Mouse (Mus musculus): ENCODE results near the gene Gsdma3. TPM values are rescaled to one million over a fixed set of nuclear protein-coding genes. Genes with fewer than 3 reads are reported as not detected.
A peak's percentile ranks its signal among the peaks of the same experiment; 100 is the strongest.

Gene Gsdma3
- polyA plus RNA-seq, 1 experiment from 2014 or later, result not detected

DNA sequence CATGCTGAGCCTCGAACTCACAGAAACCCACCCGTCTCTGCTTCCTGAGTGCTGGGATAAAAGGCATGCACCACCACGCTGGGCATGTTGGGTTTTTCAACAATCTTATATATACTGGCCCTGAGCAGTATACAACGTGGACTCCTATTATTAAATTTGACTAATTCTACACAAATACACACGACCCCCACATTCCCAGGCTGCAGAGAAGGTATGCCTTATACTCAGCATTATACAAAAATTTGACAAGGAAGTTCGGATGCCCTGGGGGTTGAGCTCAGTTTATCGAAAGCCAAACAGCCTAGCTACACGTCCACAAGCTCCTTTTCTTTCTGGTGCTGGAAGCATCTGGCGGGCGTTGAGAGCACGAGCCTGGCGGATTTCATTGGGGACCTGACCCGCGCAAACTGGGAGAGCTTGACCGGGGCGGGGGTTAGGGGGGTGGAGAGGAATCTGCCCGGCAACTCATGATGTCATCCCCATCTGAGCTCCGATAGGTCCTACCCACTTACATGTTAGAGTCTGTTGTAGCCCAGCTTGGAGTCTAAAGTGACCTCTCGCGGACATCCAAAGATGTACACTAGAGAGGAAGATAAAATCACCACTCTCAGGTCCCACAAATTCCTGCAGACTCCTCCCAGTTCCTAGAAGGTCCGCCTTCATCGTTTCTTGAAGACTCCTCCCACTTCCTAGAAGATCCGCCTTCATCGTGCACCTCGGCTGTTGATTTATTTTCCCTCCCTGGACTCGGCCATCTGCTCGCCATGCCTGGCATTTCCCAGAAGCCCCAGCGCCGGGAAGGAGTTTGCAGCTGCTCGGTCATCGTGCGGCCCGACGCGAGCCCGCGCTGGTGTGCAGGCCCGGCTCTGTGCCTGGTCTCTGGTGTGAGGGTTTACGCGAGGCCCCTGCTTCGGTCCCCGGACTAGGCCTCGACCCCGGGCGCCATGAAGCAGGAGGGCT lies 55.9 kb downstream of the Gsdma3 start, which contains the start of gene Psmd3:
Gene Psmd3, plus strand, starts transcription at position 769 of the 960 bp plus-strand sequence.
- peak; percentile 99 for DNase-seq (ENCODE audit: low spot score)
- H3K27me3 ChIP-seq (replicated peaks; ENCODE audit: control insufficient read depth, insufficient read depth, low read length), result no peaks in the 10 kb centered on the region
- H3K4me3 ChIP-seq (ENCODE audit: low read depth, low read length), result peak within 1 kb of the TSS; percentile 99
- no peaks in the 10 kb centered on the region for H3K9me3 ChIP-seq (ENCODE audit: control insufficient read depth, low read length)
- H3K27ac ChIP-seq (replicated peaks; ENCODE audit: low read depth, low read length), result peak within 1 kb of the TSS; percentile 78
- peak; percentile 97 for ATAC-seq (ENCODE audit: low read depth)
- H3K4me1 ChIP-seq (ENCODE audit: control insufficient read depth, insufficient read depth, low read length), result peaks cover 6% of the 10 kb centered on the region
- 4% methylated on average over 39 of the region's 45 CpGs for WGBS
- peak within 1 kb of the TSS; percentile 100 for H3K9ac ChIP-seq (ENCODE audit: low read depth, low read length)
- H3K4me2 ChIP-seq (ENCODE audit: low read depth, low read length), result peak within 1 kb of the TSS; percentile 87
- H3K36me3 ChIP-seq (ENCODE audit: control insufficient read depth, insufficient read depth, low read length), result peaks cover 22% of the 10 kb centered on the region

DNA sequence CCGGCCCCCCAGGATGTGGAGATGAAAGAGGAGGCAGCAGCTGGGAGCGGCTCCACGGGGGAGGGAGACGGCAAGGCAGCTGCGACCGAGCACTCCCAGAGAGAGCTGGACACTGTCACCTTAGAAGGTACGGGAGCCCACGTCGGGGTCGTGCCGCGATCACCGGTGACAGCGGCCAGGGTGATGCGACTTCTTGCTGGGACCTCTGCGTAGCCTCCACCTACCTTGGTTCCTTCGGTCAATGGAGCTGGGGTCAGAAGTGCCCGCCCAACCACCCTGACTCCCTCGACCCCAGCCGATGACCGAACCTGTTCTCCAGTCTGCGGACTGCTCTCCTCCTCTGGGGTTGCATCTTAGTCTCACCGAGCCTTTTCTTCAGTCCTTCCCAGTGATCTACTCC lies 56.7 kb downstream of the Gsdma3 start:
- H3K4me2 ChIP-seq (ENCODE audit: low read depth, low read length), result peak overlapping the region; percentile 87
- H3K27ac ChIP-seq (replicated peaks; ENCODE audit: low read depth, low read length), result peak overlapping the region; percentile 70
- no peaks in the 10 kb centered on the region for H3K9me3 ChIP-seq (ENCODE audit: control insufficient read depth, low read length)
- peak overlapping the region; percentile 99 for H3K4me3 ChIP-seq (ENCODE audit: low read depth, low read length)
- peaks cover 29% of the 10 kb centered on the region for H3K36me3 ChIP-seq (ENCODE audit: control insufficient read depth, insufficient read depth, low read length)
- no peaks in the 10 kb centered on the region for H3K27me3 ChIP-seq (replicated peaks; ENCODE audit: control insufficient read depth, insufficient read depth, low read length)
- H3K9ac ChIP-seq (ENCODE audit: low read depth, low read length), result peak overlapping the region; percentile 100
- H3K4me1 ChIP-seq (ENCODE audit: control insufficient read depth, insufficient read depth, low read length), result peaks cover 6% of the 10 kb centered on the region
- no peak for DNase-seq (ENCODE audit: low spot score)
- ATAC-seq (ENCODE audit: low read depth), result peak; percentile 5; the same call in 1 of the 2 replicates
- WGBS, result under 1% methylated on average over 11 of the region's 23 CpGs

DNA sequence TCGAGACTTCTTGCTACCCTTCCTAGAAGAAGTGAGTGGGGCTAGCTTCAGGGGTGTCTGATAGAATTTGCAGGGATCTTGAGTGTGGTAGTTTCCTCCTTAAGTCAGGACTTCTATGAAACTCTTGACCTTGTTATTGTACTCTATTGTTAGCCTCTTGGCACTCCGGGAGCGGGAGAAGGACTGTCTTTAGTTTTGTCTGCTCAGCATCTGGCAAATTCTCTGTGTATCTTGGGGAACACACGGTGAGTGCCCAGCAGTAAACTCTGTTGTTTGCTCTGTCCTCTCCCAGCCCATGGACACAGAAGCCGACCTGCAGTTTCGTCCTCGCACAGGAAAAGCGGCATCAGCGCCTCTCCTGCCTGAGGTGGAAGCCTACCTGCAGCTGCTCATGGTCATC lies 59.5 kb downstream of the Gsdma3 start:
- ATAC-seq (ENCODE audit: low read depth) (no peak), DNase-seq (ENCODE audit: low spot score) (no peak)
- H3K4me1 ChIP-seq (ENCODE audit: control insufficient read depth, insufficient read depth, low read length), result peaks cover 6% of the 10 kb centered on the region
- no peak overlapping the region for H3K9ac ChIP-seq (ENCODE audit: low read depth, low read length)
- H3K27me3 ChIP-seq (replicated peaks; ENCODE audit: control insufficient read depth, insufficient read depth, low read length), result no peaks in the 10 kb centered on the region
- H3K9me3 ChIP-seq (ENCODE audit: control insufficient read depth, low read length), result no peaks in the 10 kb centered on the region
- 91% methylated on average over 9 of the region's 9 CpGs for WGBS
- H3K4me3 ChIP-seq (ENCODE audit: low read depth, low read length), result no peak overlapping the region
- H3K4me2 ChIP-seq (ENCODE audit: low read depth, low read length), result no peak overlapping the region
- no peak overlapping the region for H3K27ac ChIP-seq (replicated peaks; ENCODE audit: low read depth, low read length)
- H3K36me3 ChIP-seq (ENCODE audit: control insufficient read depth, insufficient read depth, low read length), result peaks cover 50% of the 10 kb centered on the region

DNA sequence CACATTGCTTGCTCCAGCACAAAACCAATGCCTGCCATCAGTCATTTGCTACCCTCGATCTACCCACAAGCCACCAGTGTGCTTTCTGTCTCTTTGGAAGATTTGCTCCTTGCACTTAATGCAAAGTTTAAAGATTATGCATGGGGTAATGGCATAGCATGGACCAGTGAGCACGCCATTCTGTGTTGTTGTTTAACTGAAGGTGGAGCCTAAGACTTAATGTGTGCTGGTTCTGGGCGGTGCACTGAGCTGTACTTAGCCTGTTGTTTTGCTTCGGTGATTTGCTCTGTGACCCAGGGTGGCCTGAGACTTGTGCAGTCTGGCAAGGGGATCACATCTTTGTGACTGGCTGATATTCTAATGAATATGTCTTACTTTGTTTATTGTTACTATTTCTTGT lies 60.8 kb downstream of the Gsdma3 start:
- DNase-seq (ENCODE audit: low spot score) (no peak), ATAC-seq (ENCODE audit: low read depth) (no peak)
- Histone ChIP-seq H3K27ac (replicated peaks; ENCODE audit: low read depth, low read length) (no peak overlapping the region), H3K4me2 (ENCODE audit: low read depth, low read length) (no peak overlapping the region), H3K4me3 (ENCODE audit: low read depth, low read length) (no peak overlapping the region), H3K27me3 (replicated peaks; ENCODE audit: control insufficient read depth, insufficient read depth, low read length) (no peaks in the 10 kb centered on the region), H3K9ac (ENCODE audit: low read depth, low read length) (no peak overlapping the region), H3K9me3 (ENCODE audit: control insufficient read depth, low read length) (no peaks in the 10 kb centered on the region), H3K36me3 (ENCODE audit: control insufficient read depth, insufficient read depth, low read length) (peaks cover 63% of the 10 kb centered on the region), H3K4me1 (ENCODE audit: control insufficient read depth, insufficient read depth, low read length) (peaks cover 6% of the 10 kb centered on the region)
- WGBS, result 90% methylated on average over 4 of the region's 4 CpGs

Other genes starting within 250 kb of the Gsdma3 start
- gene Tcap, start 242.5 kb upstream of the Gsdma3 start, polyA plus RNA-seq (2014; fragmentation: Nextera tagmentation; extraction: Ambion mirVana), result 22.8 and 27.7 TPM in 2 replicates
- gene Pnmt, start 239.9 kb upstream of the Gsdma3 start, polyA plus RNA-seq (2014; fragmentation: Nextera tagmentation; extraction: Ambion mirVana), result 0.49 and 0.59 TPM in 2 replicates
- 9.3 and 10.5 TPM in 2 replicates for gene Pgap3, start 225.9 kb upstream of the Gsdma3 start, polyA plus RNA-seq (2014; fragmentation: Nextera tagmentation; extraction: Ambion mirVana)
- gene Erbb2, start 213.9 kb upstream of the Gsdma3 start, polyA plus RNA-seq (2014; fragmentation: Nextera tagmentation; extraction: Ambion mirVana), result 48.3 and 54.8 TPM in 2 replicates
- gene Mien1, start 187.4 kb upstream of the Gsdma3 start, polyA plus RNA-seq (2014; fragmentation: Nextera tagmentation; extraction: Ambion mirVana), result 92.4 and 102 TPM in 2 replicates
- gene Grb7, start 180.0 kb upstream of the Gsdma3 start, polyA plus RNA-seq (2014; fragmentation: Nextera tagmentation; extraction: Ambion mirVana), result 8.3 and 8.8 TPM in 2 replicates
- 0.18 and 0.21 TPM in 2 replicates for gene Ikzf3, start 80.3 kb upstream of the Gsdma3 start, polyA plus RNA-seq (2014; fragmentation: Nextera tagmentation; extraction: Ambion mirVana)
- gene Zpbp2, start 75.3 kb upstream of the Gsdma3 start, polyA plus RNA-seq (2014; fragmentation: Nextera tagmentation; extraction: Ambion mirVana), result 0.21 TPM in 1 of 2 replicates, not detected in the other
- 12.6 and 13.6 TPM in 2 replicates for gene Ormdl3, start 39.0 kb upstream of the Gsdma3 start, polyA plus RNA-seq (2014; fragmentation: Nextera tagmentation; extraction: Ambion mirVana)
- gene Lrrc3c, start 28.1 kb upstream of the Gsdma3 start, polyA plus RNA-seq (2014; fragmentation: Nextera tagmentation; extraction: Ambion mirVana), result not detected in 2 replicates
- gene Gm12355, start 699 bp upstream of the Gsdma3 start, polyA plus RNA-seq (2014; fragmentation: Nextera tagmentation; extraction: Ambion mirVana), result 0.54 and 0.75 TPM in 2 replicates
- not detected in 2 replicates for gene Gsdma2, start 20.4 kb downstream of the Gsdma3 start, polyA plus RNA-seq (2014; fragmentation: Nextera tagmentation; extraction: Ambion mirVana)
- gene Gsdma, start 38.0 kb downstream of the Gsdma3 start, polyA plus RNA-seq (2014; fragmentation: Nextera tagmentation; extraction: Ambion mirVana), result 0.64 and 2.0 TPM in 2 replicates
- gene Psmd3, start 56.2 kb downstream of the Gsdma3 start, polyA plus RNA-seq (2014; fragmentation: Nextera tagmentation; extraction: Ambion mirVana), result 136 and 146 TPM in 2 replicates
- gene Csf3, start 74.9 kb downstream of the Gsdma3 start, polyA plus RNA-seq (2014; fragmentation: Nextera tagmentation; extraction: Ambion mirVana), result not detected in 2 replicates
- 40.7 and 49.0 TPM in 2 replicates for gene Med24, start 103.1 kb downstream of the Gsdma3 start, polyA plus RNA-seq (2014; fragmentation: Nextera tagmentation; extraction: Ambion mirVana)
- gene Thra, start 114.3 kb downstream of the Gsdma3 start, polyA plus RNA-seq (2014; fragmentation: Nextera tagmentation; extraction: Ambion mirVana), result 57.7 and 62.2 TPM in 2 replicates
- 1.1 and 1.9 TPM in 2 replicates for gene Nr1d1, start 149.0 kb downstream of the Gsdma3 start, polyA plus RNA-seq (2014; fragmentation: Nextera tagmentation; extraction: Ambion mirVana)
- 18.1 and 18.5 TPM in 2 replicates for gene Msl1, start 169.2 kb downstream of the Gsdma3 start, polyA plus RNA-seq (2014; fragmentation: Nextera tagmentation; extraction: Ambion mirVana)
- 32.2 and 34.0 TPM in 2 replicates for gene Casc3, start 178.5 kb downstream of the Gsdma3 start, polyA plus RNA-seq (2014; fragmentation: Nextera tagmentation; extraction: Ambion mirVana)
- 5.7 and 6.3 TPM in 2 replicates for gene Rapgefl1, start 210.4 kb downstream of the Gsdma3 start, polyA plus RNA-seq (2014; fragmentation: Nextera tagmentation; extraction: Ambion mirVana)
- gene Wipf2, start 237.3 kb downstream of the Gsdma3 start, polyA plus RNA-seq (2014; fragmentation: Nextera tagmentation; extraction: Ambion mirVana), result 3.9 and 4.3 TPM in 2 replicates